Mouse (Mus musculus) cortical plate, adult 2 months (tissue): ENCODE results near the gene Gm21987.

Experiments
- CTCF ChIP-seq: fragments of 200-500 bp; IDR thresholded peaks from 2 replicates; pipeline ENCODE4 v1.5.1; 2011; ENCODE audit warnings: mild to moderate bottlenecking, control low read depth, low read length; ENCODE audit not compliant: insufficient read depth; ENCODE audit errors: extremely low read depth
- POLR2A ChIP-seq: fragments of 200-500 bp; IDR thresholded peaks from 2 replicates; pipeline ENCODE4 v1.6.1; 2011; ENCODE audit warnings: mild to moderate bottlenecking, low read length, control low read depth; ENCODE audit not compliant: insufficient read depth; ENCODE audit errors: extremely low read depth

- TF ChIP-seq POLR2A (no peak), CTCF (no peak)
Observed at GRCm38 (mm10) chr16:38376841-38377249, 30.0 kb downstream of the Gm21987 start.
